Mouse (Mus musculus) midbrain, embryonic 10.5 days (tissue): ENCODE data around the gene Irs3. TPM values are rescaled to one million over a fixed set of nuclear protein-coding genes. Genes with fewer than 3 reads are reported as not detected.

ENCODE experiments used
- polyA plus RNA-seq: library from polyadenylated mRNA; unstranded; fragments of >200 nt; fragmentation: Nextera tagmentation; extraction: Ambion mirVana; gene quantifications from 2 replicates; pipeline ENCODE4 v1.2.1, GENCODE M21; 2016

The Irs3 gene
- polyA plus RNA-seq, 1 experiment from 2014 or later, result 0.48 TPM

Other genes with a start within 250 kb of the Irs3 start
- 0.07 and 0.09 TPM in 2 replicates for gene Zan, start 168.7 kb downstream of the Irs3 start, polyA plus RNA-seq
- 54.1 and 55.3 TPM in 2 replicates for gene Pop7, start 143.2 kb downstream of the Irs3 start, polyA plus RNA-seq
- 15.1 and 16.4 TPM in 2 replicates for gene Gigyf1, start 127.2 kb downstream of the Irs3 start, polyA plus RNA-seq
- gene Epo, start 112.5 kb downstream of the Irs3 start, polyA plus RNA-seq, result 2.6 and 5.5 TPM in 2 replicates
- gene Gnb2, start 112.2 kb downstream of the Irs3 start, polyA plus RNA-seq, result 400 and 414 TPM in 2 replicates
- 9.4 and 27.5 TPM in 2 replicates for gene Actl6b, start 92.2 kb downstream of the Irs3 start, polyA plus RNA-seq
- 1.9 and 2.2 TPM in 2 replicates for gene Tfr2, start 75.9 kb downstream of the Irs3 start, polyA plus RNA-seq
- 14.0 and 19.4 TPM in 2 replicates for gene Mospd3, start 44.7 kb downstream of the Irs3 start, polyA plus RNA-seq
- 61.4 and 68.2 TPM in 2 replicates for gene Pcolce, start 31.9 kb downstream of the Irs3 start, polyA plus RNA-seq
- gene Fbxo24, start 16.7 kb downstream of the Irs3 start, polyA plus RNA-seq, result 0.25 and 0.28 TPM in 2 replicates
- gene Lrch4, start 16.6 kb downstream of the Irs3 start, polyA plus RNA-seq, result 27.2 and 32.7 TPM in 2 replicates
- gene Gm20605, start 16.5 kb downstream of the Irs3 start, polyA plus RNA-seq, result 14.0 and 15.4 TPM in 2 replicates
- gene Sap25, start 4.4 kb downstream of the Irs3 start, polyA plus RNA-seq, result 7.7 and 7.8 TPM in 2 replicates
- gene Agfg2, start 39.0 kb upstream of the Irs3 start, polyA plus RNA-seq, result 27.2 and 28.8 TPM in 2 replicates
- 5.1 and 8.4 TPM in 2 replicates for gene Nyap1, start 95.9 kb upstream of the Irs3 start, polyA plus RNA-seq
- gene Tsc22d4, start 100.0 kb upstream of the Irs3 start, polyA plus RNA-seq, result 75.6 and 75.8 TPM in 2 replicates
- gene Ppp1r35, start 133.1 kb upstream of the Irs3 start, polyA plus RNA-seq, result 62.6 and 63.9 TPM in 2 replicates
- gene Mepce, start 141.9 kb upstream of the Irs3 start, polyA plus RNA-seq, result 11.7 and 12.5 TPM in 2 replicates
- gene Zcwpw1, start 142.1 kb upstream of the Irs3 start, polyA plus RNA-seq, result 13.8 and 16.1 TPM in 2 replicates
- gene Pilra, start 190.6 kb upstream of the Irs3 start, polyA plus RNA-seq, result 0.19 and 1.1 TPM in 2 replicates
- gene Pilrb1, start 212.4 kb upstream of the Irs3 start, polyA plus RNA-seq, result not detected in 2 replicates
- gene Pilrb2, start 226.1 kb upstream of the Irs3 start, polyA plus RNA-seq, result not detected in 2 replicates